Mouse (Mus musculus): Measurements from ENCODE around the gene Arxes1.
"Not testable (repeated sequence)": the region's sequence is repeated elsewhere in the genome, so short reads cannot be mapped to it uniquely, and the experiment has no call there.

DNA sequence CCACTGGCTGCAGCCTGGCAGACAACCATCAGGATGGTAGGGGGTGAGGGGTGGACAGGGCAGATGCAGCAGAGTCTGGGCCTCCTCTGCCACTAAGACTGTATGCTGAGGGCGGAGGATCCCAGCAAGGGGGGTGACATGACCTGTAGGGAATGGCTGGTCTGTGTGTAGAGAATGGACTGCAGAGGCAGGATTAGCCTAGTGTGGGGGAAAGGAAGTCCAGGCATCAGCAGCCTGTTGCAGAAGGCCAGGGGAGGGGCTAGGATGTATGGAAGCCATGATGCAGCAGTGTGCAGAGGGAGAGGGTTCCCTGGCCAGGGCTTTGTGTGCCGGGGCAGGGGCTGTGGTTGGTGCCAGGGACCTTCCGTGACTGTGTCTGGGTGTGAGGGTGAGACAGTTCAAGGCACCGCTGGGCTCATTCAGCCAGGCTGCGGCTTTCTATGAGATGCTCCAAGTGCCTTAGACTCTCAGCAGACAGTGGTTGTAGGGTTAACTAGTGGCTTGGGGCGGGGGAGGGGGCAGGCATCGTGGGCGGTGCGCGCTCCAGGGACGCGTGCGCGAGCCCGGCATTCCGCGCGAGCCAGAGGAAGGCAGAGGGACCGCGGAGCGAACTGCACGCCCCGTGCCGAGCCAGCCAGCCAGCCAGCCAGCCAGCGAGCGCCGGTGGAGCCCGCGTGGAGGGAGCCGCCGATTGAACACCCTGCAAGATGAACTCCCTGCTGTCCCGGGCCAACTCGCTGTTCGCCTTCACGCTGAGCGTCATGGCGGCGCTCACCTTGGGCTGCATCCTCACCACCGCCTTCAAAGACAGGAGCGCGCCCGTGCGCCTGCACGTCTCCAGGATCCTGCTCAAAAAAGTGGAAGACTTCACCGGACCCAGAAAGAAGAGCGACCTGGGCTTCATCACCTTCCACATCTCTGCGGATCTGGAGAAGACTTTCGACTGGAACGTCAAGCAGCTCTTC lies at the start of gene Arxes1:
- not testable (repeated sequence) for TF ChIP-seq CTCF, EP300 (IDR thresholded peaks at IDR 0.05; ENCODE audit: low read depth)
